Mouse (Mus musculus): ENCODE measurements around the gene Higd2a. TPM values are rescaled to one million over a fixed set of nuclear protein-coding genes. Genes with fewer than 3 reads are reported as not detected.

Higd2a gene
- 154 and 168 TPM in 2 replicates for polyA plus RNA-seq (2014; fragmentation: Nextera tagmentation; extraction: Ambion mirVana)

GRCm38 (mm10) chr13:54589996-54590951 is at the start of gene Higd2a, which contains the start of gene Nop16:
Higd2a (plus strand) TSS chr13:54590207.
Nop16 (minus strand) TSS chr13:54590090.
- no peaks in the 10 kb centered on the region; the same call in 1 of the 2 replicates for H3K36me3 ChIP-seq (replicated peaks; ENCODE audit: control insufficient read depth, insufficient read depth, low read depth, low read length)
- ATAC-seq (replicated peaks; ENCODE audit: insufficient number of reproducible peaks, low FRiP score, low TSS enrichment, low read depth): peak; percentile 96

GRCm38 (mm10) chr13:54548036-54548435 is 42.0 kb upstream of the Higd2a start:
- H3K27me3 ChIP-seq (ENCODE audit: control insufficient read depth, insufficient read depth, low read length): no peaks in the 10 kb centered on the region
- no peaks in the 10 kb centered on the region for H3K4me1 ChIP-seq (ENCODE audit: control insufficient read depth, insufficient read depth, low read length)
- H3K9me3 ChIP-seq (replicated peaks; ENCODE audit: control insufficient read depth, low read length): no peaks in the 10 kb centered on the region
- H3K27ac ChIP-seq (replicated peaks; ENCODE audit: low read depth, low read length): no peak overlapping the region
- no peak for DNase-seq (ENCODE audit: low spot score)
- no peak overlapping the region for H3K4me3 ChIP-seq (ENCODE audit: low read depth, low read length)
- H3K9ac ChIP-seq (replicated peaks; ENCODE audit: low read length): no peak overlapping the region
- ATAC-seq (replicated peaks; ENCODE audit: insufficient number of reproducible peaks, low FRiP score, low TSS enrichment, low read depth): no peak
- H3K36me3 ChIP-seq (replicated peaks; ENCODE audit: control insufficient read depth, insufficient read depth, low read depth, low read length): no peaks in the 10 kb centered on the region; the same call in 1 of the 2 replicates
- no peak overlapping the region for H3K4me2 ChIP-seq (ENCODE audit: low read depth, low read length)
- 89% methylated on average over 7 of the region's 7 CpGs for WGBS

More at GRCm38 (mm10) chr13:54589996-54590951, at the start of gene Higd2a, which contains the start of gene Nop16:
- H3K4me1 ChIP-seq (ENCODE audit: control insufficient read depth, insufficient read depth, low read length): 0 out of 2 replicates have a peak, but pooled peaks cover 5% of the 10 kb centered on the region
- H3K27me3 ChIP-seq (ENCODE audit: control insufficient read depth, insufficient read depth, low read length): no peaks in the 10 kb centered on the region
- H3K9me3 ChIP-seq (replicated peaks; ENCODE audit: control insufficient read depth, low read length): no peaks in the 10 kb centered on the region
- H3K27ac ChIP-seq (replicated peaks; ENCODE audit: low read depth, low read length): peak within 1 kb of the TSS; percentile 47; the same call in 1 of the 2 replicates
- under 1% methylated on average over 51 of the region's 51 CpGs for WGBS
- peak within 1 kb of the TSS; percentile 67 for H3K4me2 ChIP-seq (ENCODE audit: low read depth, low read length)
- H3K4me3 ChIP-seq (ENCODE audit: low read depth, low read length): peak within 1 kb of the TSS; percentile 86
- peak within 1 kb of the TSS; percentile 81 for H3K9ac ChIP-seq (replicated peaks; ENCODE audit: low read length)
- peak; percentile 99 for DNase-seq (ENCODE audit: low spot score)

- H3K4me1 ChIP-seq (ENCODE audit: control insufficient read depth, insufficient read depth, low read length): no peaks in the 10 kb centered on the region
- WGBS: 89% methylated on average over 9 of the region's 9 CpGs
- H3K36me3 ChIP-seq (replicated peaks; ENCODE audit: control insufficient read depth, insufficient read depth, low read depth, low read length): peaks cover 4% of the 10 kb centered on the region
- ATAC-seq (replicated peaks; ENCODE audit: insufficient number of reproducible peaks, low FRiP score, low TSS enrichment, low read depth) (no peak), DNase-seq (ENCODE audit: low spot score) (no peak)
- H3K9ac ChIP-seq (replicated peaks; ENCODE audit: low read length): no peak overlapping the region
- no peaks in the 10 kb centered on the region for H3K9me3 ChIP-seq (replicated peaks; ENCODE audit: control insufficient read depth, low read length)
- no peaks in the 10 kb centered on the region for H3K27me3 ChIP-seq (ENCODE audit: control insufficient read depth, insufficient read depth, low read length)
- H3K4me3 ChIP-seq (ENCODE audit: low read depth, low read length): no peak overlapping the region
- H3K4me2 ChIP-seq (ENCODE audit: low read depth, low read length): no peak overlapping the region
- no peak overlapping the region for H3K27ac ChIP-seq (replicated peaks; ENCODE audit: low read depth, low read length)
Observed at GRCm38 (mm10) chr13:54556176-54556575, 33.8 kb upstream of the Higd2a start.

- DNase-seq (ENCODE audit: low spot score) (no peak), ATAC-seq (replicated peaks; ENCODE audit: insufficient number of reproducible peaks, low FRiP score, low TSS enrichment, low read depth) (no peak)
- no peaks in the 10 kb centered on the region for H3K9me3 ChIP-seq (replicated peaks; ENCODE audit: control insufficient read depth, low read length)
- 95% methylated on average over 3 of the region's 3 CpGs for WGBS
- no peak overlapping the region for H3K9ac ChIP-seq (replicated peaks; ENCODE audit: low read length)
- H3K27me3 ChIP-seq (ENCODE audit: control insufficient read depth, insufficient read depth, low read length): no peaks in the 10 kb centered on the region
- no peak overlapping the region for H3K4me2 ChIP-seq (ENCODE audit: low read depth, low read length)
- H3K4me3 ChIP-seq (ENCODE audit: low read depth, low read length): no peak overlapping the region
- H3K36me3 ChIP-seq (replicated peaks; ENCODE audit: control insufficient read depth, insufficient read depth, low read depth, low read length): peaks cover 4% of the 10 kb centered on the region
- no peak overlapping the region for H3K27ac ChIP-seq (replicated peaks; ENCODE audit: low read depth, low read length)
- no peaks in the 10 kb centered on the region for H3K4me1 ChIP-seq (ENCODE audit: control insufficient read depth, insufficient read depth, low read length)
Observed at GRCm38 (mm10) chr13:54556796-54557195, 33.2 kb upstream of the Higd2a start.

GRCm38 (mm10) chr13:54557652-54558051 is 32.4 kb upstream of the Higd2a start:
- no peak overlapping the region for H3K27ac ChIP-seq (replicated peaks; ENCODE audit: low read depth, low read length)
- no peak overlapping the region for H3K4me3 ChIP-seq (ENCODE audit: low read depth, low read length)
- no peaks in the 10 kb centered on the region for H3K4me1 ChIP-seq (ENCODE audit: control insufficient read depth, insufficient read depth, low read length)
- H3K9me3 ChIP-seq (replicated peaks; ENCODE audit: control insufficient read depth, low read length): no peaks in the 10 kb centered on the region
- no peak for ATAC-seq (replicated peaks; ENCODE audit: insufficient number of reproducible peaks, low FRiP score, low TSS enrichment, low read depth)
- WGBS: 86% methylated on average over 1 of the region's 1 CpGs
- H3K36me3 ChIP-seq (replicated peaks; ENCODE audit: control insufficient read depth, insufficient read depth, low read depth, low read length): peaks cover 4% of the 10 kb centered on the region
- no peak for DNase-seq (ENCODE audit: low spot score)
- no peak overlapping the region for H3K4me2 ChIP-seq (ENCODE audit: low read depth, low read length)
- no peaks in the 10 kb centered on the region for H3K27me3 ChIP-seq (ENCODE audit: control insufficient read depth, insufficient read depth, low read length)
- H3K9ac ChIP-seq (replicated peaks; ENCODE audit: low read length): no peak overlapping the region

GRCm38 (mm10) chr13:54559656-54560055 is 30.4 kb upstream of the Higd2a start:
- no peak overlapping the region for H3K4me3 ChIP-seq (ENCODE audit: low read depth, low read length)
- no peak for ATAC-seq (replicated peaks; ENCODE audit: insufficient number of reproducible peaks, low FRiP score, low TSS enrichment, low read depth)
- H3K4me1 ChIP-seq (ENCODE audit: control insufficient read depth, insufficient read depth, low read length): no peaks in the 10 kb centered on the region
- no peak for DNase-seq (ENCODE audit: low spot score)
- WGBS: 98% methylated on average over 2 of the region's 2 CpGs
- H3K36me3 ChIP-seq (replicated peaks; ENCODE audit: control insufficient read depth, insufficient read depth, low read depth, low read length): peaks cover 2% of the 10 kb centered on the region
- H3K4me2 ChIP-seq (ENCODE audit: low read depth, low read length): no peak overlapping the region
- H3K9ac ChIP-seq (replicated peaks; ENCODE audit: low read length): no peak overlapping the region
- no peaks in the 10 kb centered on the region for H3K9me3 ChIP-seq (replicated peaks; ENCODE audit: control insufficient read depth, low read length)
- no peaks in the 10 kb centered on the region for H3K27me3 ChIP-seq (ENCODE audit: control insufficient read depth, insufficient read depth, low read length)
- H3K27ac ChIP-seq (replicated peaks; ENCODE audit: low read depth, low read length): no peak overlapping the region

GRCm38 (mm10) chr13:54560608-54561007 is 29.4 kb upstream of the Higd2a start:
- H3K4me2 ChIP-seq (ENCODE audit: low read depth, low read length): no peak overlapping the region
- H3K36me3 ChIP-seq (replicated peaks; ENCODE audit: control insufficient read depth, insufficient read depth, low read depth, low read length): peaks cover 2% of the 10 kb centered on the region
- no peak overlapping the region for H3K9ac ChIP-seq (replicated peaks; ENCODE audit: low read length)
- ATAC-seq (replicated peaks; ENCODE audit: insufficient number of reproducible peaks, low FRiP score, low TSS enrichment, low read depth) (no peak), DNase-seq (ENCODE audit: low spot score) (no peak)
- no peaks in the 10 kb centered on the region for H3K4me1 ChIP-seq (ENCODE audit: control insufficient read depth, insufficient read depth, low read length)
- no peak overlapping the region for H3K27ac ChIP-seq (replicated peaks; ENCODE audit: low read depth, low read length)
- H3K4me3 ChIP-seq (ENCODE audit: low read depth, low read length): no peak overlapping the region
- 95% methylated on average over 7 of the region's 7 CpGs for WGBS
- H3K27me3 ChIP-seq (ENCODE audit: control insufficient read depth, insufficient read depth, low read length): no peaks in the 10 kb centered on the region
- no peaks in the 10 kb centered on the region for H3K9me3 ChIP-seq (replicated peaks; ENCODE audit: control insufficient read depth, low read length)

GRCm38 (mm10) chr13:54562562-54562961 is 27.4 kb upstream of the Higd2a start:
- ATAC-seq (replicated peaks; ENCODE audit: insufficient number of reproducible peaks, low FRiP score, low TSS enrichment, low read depth): no peak
- no peak overlapping the region for H3K4me2 ChIP-seq (ENCODE audit: low read depth, low read length)
- 86% methylated on average over 7 of the region's 7 CpGs for WGBS
- H3K9me3 ChIP-seq (replicated peaks; ENCODE audit: control insufficient read depth, low read length): no peaks in the 10 kb centered on the region
- no peak overlapping the region for H3K9ac ChIP-seq (replicated peaks; ENCODE audit: low read length)
- DNase-seq (ENCODE audit: low spot score): no peak
- no peaks in the 10 kb centered on the region for H3K27me3 ChIP-seq (ENCODE audit: control insufficient read depth, insufficient read depth, low read length)
- no peak overlapping the region for H3K27ac ChIP-seq (replicated peaks; ENCODE audit: low read depth, low read length)
- no peaks in the 10 kb centered on the region for H3K4me1 ChIP-seq (ENCODE audit: control insufficient read depth, insufficient read depth, low read length)
- H3K4me3 ChIP-seq (ENCODE audit: low read depth, low read length): no peak overlapping the region
- H3K36me3 ChIP-seq (replicated peaks; ENCODE audit: control insufficient read depth, insufficient read depth, low read depth, low read length): peaks cover 2% of the 10 kb centered on the region
